Comparison of ENCODE assay signal across 15 mouse cellular contexts in genomic region chr9:37138883-37139282, GRCm38 (mm10). TPM values are rescaled to one million over a fixed set of nuclear protein-coding genes. Genes with fewer than 3 reads are reported as not detected.
DNase-seq lines count a peak whose midpoint lies in the region; ATAC-seq lines count a peak whose summit lies in the region.
"Had no signal": no experiment of that assay in that cellular context is flagged by ENCODE, and none has a peak within 500 bp of the region (broad histone marks: within the 10 kb centered on the region; RNA-seq: fewer than 3 reads in every experiment).

No protein-coding gene starts in this region.

- no peak overlapping the region for H3K27ac ChIP-seq in kidney, embryonic 16.5 days (ENCODE audit: low read length)
- H3K27ac ChIP-seq in embryonic facial prominence, embryonic 13.5 days = no peak overlapping the region
- H3K27ac ChIP-seq: hindbrain, embryonic 14.5 days; liver, embryonic 15.5 days; midbrain, embryonic 13.5 days had no signal

- H3K9ac ChIP-seq in kidney, embryonic 16.5 days (replicated peaks; ENCODE audit: low read length) = no peak overlapping the region
- no peak overlapping the region for H3K9ac ChIP-seq in embryonic facial prominence, embryonic 13.5 days
- H3K9ac ChIP-seq: limb, embryonic 12.5 days; liver, embryonic 15.5 days had no signal

- no peak for ATAC-seq in kidney, embryonic 16.5 days (ENCODE audit: low FRiP score, low TSS enrichment)
- ATAC-seq in embryonic facial prominence, embryonic 13.5 days (ENCODE audit: insufficient number of reproducible peaks, insufficient read depth, low FRiP score, low TSS enrichment, low read depth) = no peak

- H3K4me2 ChIP-seq in kidney, embryonic 16.5 days (replicated peaks; ENCODE audit: low read depth, low read length) = peak overlapping the region; percentile 39; the same call in 1 of the 2 replicates
- H3K4me2 ChIP-seq in embryonic facial prominence, embryonic 13.5 days = peak overlapping the region; percentile 38; the same call in 1 of the 2 replicates

- H3K9me3 ChIP-seq in kidney, embryonic 16.5 days (ENCODE audit: low read length) = no peaks in the 10 kb centered on the region
- no peaks in the 10 kb centered on the region for H3K9me3 ChIP-seq in embryonic facial prominence, embryonic 13.5 days
- H3K9me3 ChIP-seq: G1E; liver, embryonic 15.5 days; midbrain, embryonic 13.5 days had no signal

- H3K4me3 ChIP-seq in kidney, embryonic 16.5 days (ENCODE audit: low read length) = no peak overlapping the region
- no peak overlapping the region for H3K4me3 ChIP-seq in embryonic facial prominence, embryonic 13.5 days
- H3K4me3 ChIP-seq: limb, embryonic 12.5 days; liver, embryonic 15.5 days; midbrain, embryonic 13.5 days had no signal

- no peaks in the 10 kb centered on the region for H3K36me3 ChIP-seq in kidney, embryonic 16.5 days (ENCODE audit: insufficient read depth, low read length)
- no peaks in the 10 kb centered on the region for H3K36me3 ChIP-seq in embryonic facial prominence, embryonic 13.5 days
- H3K36me3 ChIP-seq: G1E; limb, embryonic 12.5 days; liver, embryonic 15.5 days; midbrain, embryonic 13.5 days had no signal

- H3K4me1 ChIP-seq in kidney, embryonic 16.5 days (ENCODE audit: insufficient read depth, low read length) = peaks cover 48% of the 10 kb centered on the region
- H3K4me1 ChIP-seq in embryonic facial prominence, embryonic 13.5 days = peaks cover 71% of the 10 kb centered on the region

- H3K27me3 ChIP-seq in kidney, embryonic 16.5 days (ENCODE audit: insufficient read depth, low read length) = peaks cover 19% of the 10 kb centered on the region
- peaks cover 55% of the 10 kb centered on the region for H3K27me3 ChIP-seq in embryonic facial prominence, embryonic 13.5 days
- H3K27me3 ChIP-seq: midbrain, embryonic 13.5 days had no signal

- WGBS in kidney, embryonic 16.5 days = 20% methylated on average over 4 of the region's 4 CpGs
- 22% methylated on average over 4 of the region's 4 CpGs for WGBS in embryonic facial prominence, embryonic 13.5 days

- DNase-seq in heart, adult 11 months = peak; percentile 93
- DNase-seq in heart, postnatal 36 days = no peak
- no peak for DNase-seq in kidney, postnatal 14 days
- DNase-seq in ES-CJ7 (ENCODE audit: low read depth, low spot score) = peak; percentile 24
- DNase-seq in left cerebral cortex, postnatal 10 days (ENCODE audit: extremely low spot score in 1 of 2, low spot score in 2 of 2) = no peak
- DNase-seq: cerebellum, adult 9-11 months; right cerebral cortex, postnatal 14 days; thymus, postnatal 36 days had no signal

- intact Hi-C loops in heart, postnatal 36 days (cut with DNase I) = no loop called here
- intact Hi-C loops in left cerebral cortex, postnatal 10 days (cut with DNase I) = no loop called here

RNA-seq across cellular contexts. Expression of gene Pknox2, which starts 8.3 kb away (rescaled TPM):
- total RNA-seq in heart, postnatal 36 days (2021) = 1 to 10 TPM; 7.6 to 7.7 TPM
- polyA plus RNA-seq in kidney, embryonic 16.5 days (2015; fragmentation: Nextera tagmentation; extraction: Ambion mirVana) = 11.0 and 12.7 TPM in 2 replicates
- 10.9 and 11.3 TPM in 2 replicates for polyA plus RNA-seq in embryonic facial prominence, embryonic 13.5 days (2015; fragmentation: Nextera tagmentation; extraction: Ambion mirVana)
- 10 to 100 TPM; 72.9 to 75.7 TPM for total RNA-seq in left cerebral cortex, postnatal 10 days (2021)
- polyA plus RNA-seq: G1E had no signal

Comparison
In these comparisons a context has a peak if more than half of its experiments do, and no peak if none do; other contexts are left out.
1. DNase-seq: peak in heart, adult 11 months (single experiment) and ES-CJ7 (single experiment); none in heart, postnatal 36 days (0 of 2), kidney, postnatal 14 days (single experiment) and left cerebral cortex, postnatal 10 days (0 of 2).
2. RNA of gene Pknox2, which starts 8.3 kb away (total RNA-seq): 72.9 to 75.7 TPM in left cerebral cortex, postnatal 10 days; 7.6 to 7.7 TPM in heart, postnatal 36 days; every median in the first group is over 4 times any median in the second.